Mouse (Mus musculus): ENCODE results near the gene Prr12.

Gene Prr12

GRCm38 (mm10) chr7:45024281-45025248 lies 28.1 kb downstream of the Prr12 start:
- DNase-seq (ENCODE audit: low read depth, low spot score): no peak

- DNase-seq (ENCODE audit: low read depth, low spot score): peak; percentile 59
Observed at GRCm38 (mm10) chr7:45023711-45024110, 29.0 kb downstream of the Prr12 start.

- DNase-seq (ENCODE audit: low read depth, low spot score): no peak
Observed at GRCm38 (mm10) chr7:45020225-45020624, 32.5 kb downstream of the Prr12 start.

- peak; percentile 21 for DNase-seq (ENCODE audit: low read depth, low spot score)
Observed at GRCm38 (mm10) chr7:45019031-45019571, 33.6 kb downstream of the Prr12 start.

- DNase-seq (ENCODE audit: low read depth, low spot score): peak; percentile 98
Observed at GRCm38 (mm10) chr7:45017242-45018061, 35.2 kb downstream of the Prr12 start, which contains the start of gene Rras. TSS of gene Rras (plus strand) at chr7:45017961.

GRCm38 (mm10) chr7:45016761-45017160 lies 35.9 kb downstream of the Prr12 start:
- DNase-seq (ENCODE audit: low read depth, low spot score): no peak

- peak; percentile 100 for DNase-seq (ENCODE audit: low read depth, low spot score)
Observed at GRCm38 (mm10) chr7:45015957-45016612, 36.6 kb downstream of the Prr12 start, which contains the start of gene Scaf1. TSS of gene Scaf1 (minus strand) at chr7:45016363.

- DNase-seq (ENCODE audit: low read depth, low spot score): no peak
Observed at GRCm38 (mm10) chr7:45015344-45015956, 37.2 kb downstream of the Prr12 start.

GRCm38 (mm10) chr7:45014096-45014451 lies 38.6 kb downstream of the Prr12 start:
- no peak for DNase-seq (ENCODE audit: low read depth, low spot score)

- DNase-seq (ENCODE audit: low read depth, low spot score): no peak
Observed at GRCm38 (mm10) chr7:45013366-45014095, 39.1 kb downstream of the Prr12 start.

- DNase-seq (ENCODE audit: low read depth, low spot score): no peak
Observed at GRCm38 (mm10) chr7:45012824-45013223, 39.9 kb downstream of the Prr12 start.

- DNase-seq (ENCODE audit: low read depth, low spot score): no peak
Observed at GRCm38 (mm10) chr7:45012011-45012410, 40.7 kb downstream of the Prr12 start.

GRCm38 (mm10) chr7:45008411-45008810 lies 44.3 kb downstream of the Prr12 start:
- DNase-seq (ENCODE audit: low read depth, low spot score): no peak

- no peak for DNase-seq (ENCODE audit: low read depth, low spot score)
Observed at GRCm38 (mm10) chr7:45007846-45008245, 44.8 kb downstream of the Prr12 start.

GRCm38 (mm10) chr7:45007141-45007540 lies 45.5 kb downstream of the Prr12 start:
- no peak for DNase-seq (ENCODE audit: low read depth, low spot score)

- DNase-seq (ENCODE audit: low read depth, low spot score): no peak
Observed at GRCm38 (mm10) chr7:45006503-45006902, 46.2 kb downstream of the Prr12 start.

- no peak for DNase-seq (ENCODE audit: low read depth, low spot score)
Observed at GRCm38 (mm10) chr7:45005321-45005992, 47.2 kb downstream of the Prr12 start.

- DNase-seq (ENCODE audit: low read depth, low spot score): no peak
Observed at GRCm38 (mm10) chr7:45004546-45004945, 48.1 kb downstream of the Prr12 start.

GRCm38 (mm10) chr7:45002440-45002839 lies 50.2 kb downstream of the Prr12 start:
- DNase-seq (ENCODE audit: low read depth, low spot score): no peak

Data from CD4-positive, CD25-positive, alpha-beta regulatory T cell, adult 2 months (primary cell).